Mouse (Mus musculus): ENCODE measurements around the gene Eml3.

Eml3 gene

DNA sequence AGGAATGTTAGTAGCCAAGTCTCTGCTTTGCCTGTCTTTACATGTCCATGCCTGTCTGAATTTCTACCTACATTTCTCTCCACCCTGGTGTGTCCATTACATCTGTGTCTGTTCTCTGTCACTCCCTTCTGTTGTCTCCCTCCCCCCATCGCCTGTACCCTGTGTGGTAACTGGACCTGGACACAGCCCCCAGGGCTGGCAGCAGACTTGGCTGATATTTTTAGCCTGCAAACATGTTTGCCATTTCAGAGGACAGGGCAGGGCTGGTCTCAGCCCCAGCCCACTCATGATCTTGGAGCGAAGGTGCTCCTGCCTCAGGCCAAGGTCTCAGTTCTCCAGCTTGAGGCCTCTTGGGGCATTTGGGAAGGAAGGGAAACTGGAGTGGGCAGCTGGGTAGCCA, 58.5 kb downstream of the Eml3 start:
- no peak for DNase-seq (ENCODE audit: low read depth, low spot score)

DNA sequence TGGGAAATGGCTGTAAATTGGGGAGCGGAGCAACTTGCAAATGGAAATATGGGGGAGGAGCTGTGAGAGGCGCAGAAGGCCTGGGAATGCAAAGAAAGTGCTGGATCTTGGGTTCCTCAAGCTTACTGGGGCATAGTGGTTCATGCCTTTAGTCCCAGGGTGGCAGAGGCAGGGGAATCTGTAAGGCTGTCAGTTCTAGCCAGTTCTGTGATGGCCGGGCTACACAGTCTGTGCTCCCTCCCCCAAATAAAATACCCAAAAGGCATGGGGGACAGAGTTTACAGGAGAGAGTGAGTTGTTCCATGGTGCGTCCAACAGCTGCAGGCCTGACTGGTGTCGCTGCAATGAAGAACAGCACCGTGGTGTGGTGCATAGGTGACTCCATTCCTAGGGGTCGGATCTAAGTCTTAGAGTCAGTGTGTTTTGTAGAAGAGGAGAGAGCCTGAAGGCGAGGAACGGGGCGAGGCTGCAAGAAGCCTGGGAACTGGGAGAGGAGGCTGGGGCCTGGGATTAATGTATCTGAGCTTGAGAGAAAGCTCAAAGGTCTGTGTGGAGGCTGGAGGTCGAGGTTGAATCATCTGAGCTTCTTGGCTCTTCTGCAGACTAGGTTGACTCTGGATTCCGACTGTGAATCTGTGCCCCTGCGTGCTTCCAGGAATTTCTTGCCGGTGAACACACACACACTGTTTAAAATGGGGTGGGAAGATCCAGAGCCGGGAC, 59.2 kb downstream of the Eml3 start:
- DNase-seq (ENCODE audit: low read depth, low spot score) = no peak

DNA sequence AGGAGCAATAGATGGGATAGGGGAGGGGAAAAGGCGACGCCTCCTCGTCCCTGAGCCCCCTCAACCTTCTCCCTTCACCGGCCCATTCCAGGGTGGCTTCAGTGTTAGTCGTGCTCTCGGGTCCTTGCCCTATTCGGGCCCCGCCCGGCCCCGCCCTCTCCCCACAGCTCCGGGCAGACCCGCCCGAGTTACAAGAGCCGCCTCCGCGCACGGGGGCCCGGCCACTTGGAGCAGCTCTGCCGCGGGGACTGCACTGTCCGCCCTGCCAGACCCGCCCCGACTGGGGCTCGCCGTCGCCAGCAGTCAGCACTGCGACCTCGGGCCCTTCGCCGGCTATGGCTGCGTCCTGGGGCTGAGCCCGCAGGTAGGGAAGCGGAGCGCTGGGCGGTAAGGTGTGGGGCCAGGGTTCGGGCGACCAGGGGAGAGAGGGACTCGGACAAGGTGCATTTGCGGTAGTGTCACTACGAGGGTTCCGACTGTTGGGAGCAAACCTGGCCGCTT, 59.8 kb downstream of the Eml3 start, which contains the start of gene Ahnak:
Gene Ahnak (plus strand): TSS at position 219 of the 501 bp plus-strand sequence.
- peak; percentile 78 for DNase-seq (ENCODE audit: low read depth, low spot score)

DNA sequence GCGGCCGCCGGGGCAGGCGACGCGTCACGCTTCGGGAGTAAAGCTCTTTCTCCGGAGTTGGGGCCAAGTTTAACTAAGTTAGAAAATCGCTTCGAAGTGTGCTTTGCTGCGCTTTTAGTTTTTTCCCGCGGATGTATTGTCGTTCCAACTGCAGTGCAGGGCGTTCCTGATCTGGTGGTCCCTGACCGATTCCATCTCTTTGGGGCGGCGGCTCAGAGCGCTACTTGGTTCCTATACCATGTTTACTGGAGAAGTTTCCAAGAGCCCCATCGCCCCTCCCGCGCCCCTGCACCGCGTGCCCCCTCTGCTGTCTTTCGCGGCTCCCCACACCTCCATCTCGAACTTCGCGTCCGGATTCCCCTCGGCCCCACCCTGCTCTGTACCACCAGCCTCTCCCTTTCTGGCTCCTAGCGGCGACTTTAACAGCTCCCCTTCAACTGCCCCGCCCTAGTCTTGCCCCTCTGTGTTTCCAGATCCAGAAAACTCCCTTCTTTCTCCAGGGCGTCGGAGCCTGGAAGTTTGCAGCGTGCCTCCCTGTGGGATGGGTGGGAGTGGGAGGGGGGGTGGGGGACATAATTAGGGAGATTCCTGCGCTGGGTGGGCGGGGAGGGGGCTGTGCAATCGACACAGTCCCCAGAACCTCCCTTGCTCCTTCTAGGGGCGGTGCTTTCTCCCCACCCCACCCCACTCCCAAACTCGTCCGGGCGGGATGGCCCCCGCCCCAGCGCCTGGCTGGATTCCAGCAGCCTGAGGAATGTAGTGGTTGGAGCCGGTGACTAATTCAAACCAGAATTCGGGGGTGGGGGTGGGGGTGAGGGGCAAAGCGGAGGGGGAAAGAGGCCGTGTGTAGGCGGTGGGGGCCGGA, 60.4 kb downstream of the Eml3 start:
- DNase-seq (ENCODE audit: low read depth, low spot score) = peak; percentile 98

DNA sequence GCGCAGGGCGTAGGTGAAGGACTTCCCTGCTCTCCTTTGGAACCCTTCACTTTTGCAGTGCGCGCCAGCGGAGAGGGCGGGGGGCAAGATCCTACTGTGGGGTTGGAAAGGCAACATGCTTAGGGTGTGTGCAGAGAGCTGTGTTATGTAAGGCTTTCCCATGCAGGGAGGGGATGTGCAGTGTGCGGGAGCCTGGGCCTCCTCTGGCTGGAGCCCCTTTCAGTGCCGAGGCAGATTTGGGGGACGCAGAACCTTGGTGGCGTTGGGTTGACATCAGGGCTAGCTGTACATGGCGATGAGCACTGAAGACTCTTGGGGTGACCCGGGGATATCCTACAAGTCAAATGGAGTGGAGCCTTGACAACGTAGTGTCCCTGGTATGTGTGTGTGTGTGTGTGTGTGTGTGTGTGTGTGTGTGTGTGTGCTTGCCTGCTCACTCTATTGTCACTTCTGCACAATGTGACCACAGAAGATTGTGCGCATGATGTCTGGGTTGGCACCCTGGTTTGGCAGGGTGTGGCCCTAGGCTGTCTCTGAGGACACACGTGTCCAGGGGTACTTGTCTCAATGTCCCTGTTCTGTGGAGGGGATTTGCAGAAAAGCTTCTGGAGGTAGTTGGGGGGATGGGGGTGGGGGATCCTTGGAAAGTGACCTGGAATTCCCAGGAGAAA, 61.2 kb downstream of the Eml3 start:
- DNase-seq (ENCODE audit: low read depth, low spot score) = no peak
